Mouse (Mus musculus): ENCODE data around the gene Cacna1h. TPM values are rescaled to one million over a fixed set of nuclear protein-coding genes. Genes with fewer than 3 reads are reported as not detected.
A peak's percentile ranks its signal among the peaks of the same experiment; 100 is the strongest.

The Cacna1h gene
- polyA plus RNA-seq, 2 experiments: 6.9 to 58.0 TPM

DNA sequence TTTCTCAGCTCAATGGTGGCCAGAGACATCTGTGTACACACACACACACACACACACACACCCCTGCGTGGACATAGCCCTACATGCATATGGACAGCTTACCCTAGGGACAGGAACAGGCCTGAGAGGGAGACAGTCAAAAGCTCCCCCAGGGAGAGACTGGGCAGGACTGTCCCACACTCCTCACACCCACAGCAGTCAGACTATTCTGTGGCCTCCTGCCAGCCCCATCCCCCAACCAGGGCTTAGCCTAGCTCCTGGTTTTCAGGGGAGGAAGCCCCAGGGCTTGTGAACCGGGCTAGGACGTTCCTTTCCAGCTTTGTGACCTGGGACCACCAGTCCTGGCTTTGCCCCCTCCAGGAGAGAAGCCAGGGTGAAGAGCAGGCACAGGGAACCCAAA lies 17.4 kb downstream of the Cacna1h start:
- H3K4me2 ChIP-seq (replicated peaks; ENCODE audit: low read depth, low read length, severe bottlenecking): peak overlapping the region; percentile 34
- H3K4me3 ChIP-seq (replicated peaks; ENCODE audit: low read length): no peak overlapping the region
- TF ChIP-seq POLR2A (IDR thresholded peaks at IDR 0.05; ENCODE audit: borderline replicate concordance, extremely low read depth, insufficient read depth, insufficient read length): no peak
- H3K27me3 ChIP-seq (ENCODE audit: control insufficient read depth, insufficient read depth, low read length): no peaks in the 10 kb centered on the region
- 10% methylated on average over 3 of the region's 3 CpGs for WGBS
- DNase-seq (ENCODE audit: low spot score) (peak; percentile 52), ATAC-seq (ENCODE audit: low FRiP score, low read depth) (no peak)
- H3K9ac ChIP-seq (ENCODE audit: low read depth, low read length, severe bottlenecking): peak overlapping the region; percentile 34; the same call in 1 of the 2 replicates
- H3K27ac ChIP-seq (replicated peaks; ENCODE audit: low read depth, low read length): peak overlapping the region; percentile 79
- no peaks in the 10 kb centered on the region for H3K9me3 ChIP-seq (ENCODE audit: control insufficient read depth, low read length)
- H3K36me3 ChIP-seq (ENCODE audit: control insufficient read depth, insufficient read depth, low read length): no peaks in the 10 kb centered on the region; the same call in 1 of the 2 replicates
- peaks cover 69% of the 10 kb centered on the region for H3K4me1 ChIP-seq (ENCODE audit: control insufficient read depth, insufficient read depth, low read length)

DNA sequence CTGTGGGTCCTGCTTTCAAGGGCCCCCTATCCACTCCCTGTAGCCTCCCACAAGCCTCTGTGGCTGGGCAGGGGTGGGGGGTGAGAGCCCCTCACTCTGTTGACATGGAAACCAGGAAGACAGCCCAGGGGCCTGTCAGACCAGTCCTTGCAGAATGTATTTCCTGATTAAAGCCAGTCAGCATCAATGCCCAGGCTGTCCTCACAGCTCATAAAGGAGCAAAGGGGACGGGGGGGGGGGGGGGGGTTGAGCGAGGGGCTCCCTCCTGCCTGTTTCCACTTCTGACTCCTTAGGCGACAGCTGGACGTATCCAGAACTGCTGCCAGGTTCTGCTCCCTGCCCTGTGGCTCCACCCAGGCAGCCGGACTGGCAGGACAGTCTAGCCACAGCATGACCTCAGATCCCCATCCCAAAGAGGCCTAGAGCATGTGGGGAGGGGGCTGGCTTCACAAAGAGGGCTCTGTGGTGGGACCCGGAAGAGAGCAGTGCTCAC lies 18.1 kb downstream of the Cacna1h start:
- Histone ChIP-seq H3K27me3 (ENCODE audit: control insufficient read depth, insufficient read depth, low read length) (no peaks in the 10 kb centered on the region), H3K9ac (ENCODE audit: low read depth, low read length, severe bottlenecking) (peak overlapping the region; percentile 34), H3K4me2 (replicated peaks; ENCODE audit: low read depth, low read length, severe bottlenecking) (peak overlapping the region; percentile 34), H3K36me3 (ENCODE audit: control insufficient read depth, insufficient read depth, low read length) (no peaks in the 10 kb centered on the region; the same call in 1 of the 2 replicates), H3K4me1 (ENCODE audit: control insufficient read depth, insufficient read depth, low read length) (peaks cover 68% of the 10 kb centered on the region), H3K9me3 (ENCODE audit: control insufficient read depth, low read length) (no peaks in the 10 kb centered on the region), H3K4me3 (replicated peaks; ENCODE audit: low read length) (no peak overlapping the region), H3K27ac (replicated peaks; ENCODE audit: low read depth, low read length) (peak overlapping the region; percentile 79)
- DNase-seq (ENCODE audit: low spot score) (no peak), ATAC-seq (ENCODE audit: low FRiP score, low read depth) (peak; percentile 65)
- TF ChIP-seq POLR2A (IDR thresholded peaks at IDR 0.05; ENCODE audit: borderline replicate concordance, extremely low read depth, insufficient read depth, insufficient read length): no peak
- 3% methylated on average over 5 of the region's 6 CpGs for WGBS

DNA sequence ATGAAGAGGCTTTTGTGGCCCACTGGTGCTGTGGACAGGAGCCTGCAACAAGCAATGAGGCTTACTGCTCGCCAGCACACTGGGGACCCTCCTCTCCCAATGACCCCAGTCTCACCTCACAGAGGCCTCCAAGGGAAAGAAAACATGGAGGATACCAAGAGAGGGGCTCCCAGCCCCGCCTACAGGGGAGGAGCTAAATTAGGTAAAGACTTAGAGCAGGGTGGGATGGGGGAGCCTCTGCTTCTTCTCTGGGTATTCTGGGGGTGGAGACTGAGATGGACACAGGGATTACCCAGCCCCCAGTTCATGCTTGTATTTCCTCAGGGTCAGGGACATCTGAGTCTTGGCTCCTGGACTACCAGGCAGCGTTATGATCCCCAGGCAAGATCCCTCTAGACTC lies 18.7 kb downstream of the Cacna1h start:
- DNase-seq (ENCODE audit: low spot score): no peak
- H3K4me1 ChIP-seq (ENCODE audit: control insufficient read depth, insufficient read depth, low read length): peaks cover 67% of the 10 kb centered on the region

DNA sequence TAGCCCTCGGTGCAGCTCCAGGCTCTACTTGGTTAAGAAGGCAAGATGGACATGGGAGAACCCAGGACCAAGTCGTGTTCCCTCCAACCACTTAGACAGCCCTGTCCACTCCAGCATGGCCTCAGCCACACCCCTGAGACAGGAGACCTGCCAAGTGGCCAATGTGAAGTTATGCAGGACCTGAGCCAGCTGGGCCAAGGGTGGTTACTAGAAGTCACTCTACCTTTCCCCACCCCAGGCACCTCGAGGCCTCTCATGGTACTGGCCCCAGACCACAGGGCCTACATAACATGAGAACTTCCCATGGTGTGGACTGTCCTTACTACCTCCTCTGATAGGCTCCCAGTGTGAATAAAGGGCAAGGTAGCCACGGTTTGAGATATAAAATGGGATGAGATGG lies 19.4 kb downstream of the Cacna1h start:
- no peak overlapping the region for H3K4me2 ChIP-seq (replicated peaks; ENCODE audit: low read depth, low read length, severe bottlenecking)
- TF ChIP-seq POLR2A (IDR thresholded peaks at IDR 0.05; ENCODE audit: borderline replicate concordance, extremely low read depth, insufficient read depth, insufficient read length): no peak
- no peak for DNase-seq (ENCODE audit: low spot score)
- no peaks in the 10 kb centered on the region for H3K36me3 ChIP-seq (ENCODE audit: control insufficient read depth, insufficient read depth, low read length)
- WGBS: 63% methylated on average over 4 of the region's 4 CpGs
- no peak overlapping the region for H3K4me3 ChIP-seq (replicated peaks; ENCODE audit: low read length)
- H3K27me3 ChIP-seq (ENCODE audit: control insufficient read depth, insufficient read depth, low read length): no peaks in the 10 kb centered on the region
- H3K9ac ChIP-seq (ENCODE audit: low read depth, low read length, severe bottlenecking): no peak overlapping the region; the same call in 1 of the 2 replicates
- no peaks in the 10 kb centered on the region for H3K9me3 ChIP-seq (ENCODE audit: control insufficient read depth, low read length)
- ATAC-seq (ENCODE audit: low FRiP score, low read depth): no peak
- H3K4me1 ChIP-seq (ENCODE audit: control insufficient read depth, insufficient read depth, low read length): peaks cover 65% of the 10 kb centered on the region
- H3K27ac ChIP-seq (replicated peaks; ENCODE audit: low read depth, low read length): 0 out of 2 replicates have a peak overlapping the region, but pooled peaks have one; percentile 5

More for the DNA sequence above, 18.7 kb downstream of the Cacna1h start:
- Histone ChIP-seq H3K4me3 (replicated peaks; ENCODE audit: low read length) (no peak overlapping the region), H3K36me3 (ENCODE audit: control insufficient read depth, insufficient read depth, low read length) (no peaks in the 10 kb centered on the region), H3K27ac (replicated peaks; ENCODE audit: low read depth, low read length) (peak overlapping the region; percentile 79), H3K9ac (ENCODE audit: low read depth, low read length, severe bottlenecking) (no peak overlapping the region), H3K27me3 (ENCODE audit: control insufficient read depth, insufficient read depth, low read length) (no peaks in the 10 kb centered on the region), H3K4me2 (replicated peaks; ENCODE audit: low read depth, low read length, severe bottlenecking) (peak overlapping the region; percentile 11), H3K9me3 (ENCODE audit: control insufficient read depth, low read length) (no peaks in the 10 kb centered on the region)
- no peak for TF ChIP-seq POLR2A (IDR thresholded peaks at IDR 0.05; ENCODE audit: borderline replicate concordance, extremely low read depth, insufficient read depth, insufficient read length)
- ATAC-seq (ENCODE audit: low FRiP score, low read depth): no peak
- 25% methylated on average over 3 of the region's 3 CpGs for WGBS

DNA sequence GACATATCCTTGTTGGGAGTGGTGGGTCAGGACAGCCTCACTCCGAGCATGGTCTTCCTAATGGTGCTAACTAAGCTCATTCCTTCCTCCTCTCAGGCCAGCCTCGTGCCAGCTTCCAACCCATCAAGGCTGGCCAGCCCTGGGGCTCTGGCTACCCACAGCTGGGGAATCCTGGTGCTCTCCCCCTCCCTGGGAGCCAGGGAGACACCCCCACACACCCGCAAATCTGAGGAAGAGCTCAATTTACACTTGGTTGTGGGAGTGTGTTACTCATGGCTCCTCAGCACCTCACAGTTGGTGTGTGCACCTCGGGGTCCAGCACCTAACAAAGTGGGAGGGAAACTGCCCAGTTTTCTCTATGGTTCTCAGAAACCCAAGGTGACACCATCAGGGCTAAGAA lies 22.3 kb downstream of the Cacna1h start:
- Histone ChIP-seq H3K27ac (replicated peaks; ENCODE audit: low read depth, low read length) (peak overlapping the region; percentile 16; the same call in 1 of the 2 replicates), H3K27me3 (ENCODE audit: control insufficient read depth, insufficient read depth, low read length) (no peaks in the 10 kb centered on the region), H3K9me3 (ENCODE audit: control insufficient read depth, low read length) (no peaks in the 10 kb centered on the region), H3K9ac (ENCODE audit: low read depth, low read length, severe bottlenecking) (no peak overlapping the region), H3K4me1 (ENCODE audit: control insufficient read depth, insufficient read depth, low read length) (peaks cover 60% of the 10 kb centered on the region), H3K4me3 (replicated peaks; ENCODE audit: low read length) (no peak overlapping the region), H3K36me3 (ENCODE audit: control insufficient read depth, insufficient read depth, low read length) (no peaks in the 10 kb centered on the region), H3K4me2 (replicated peaks; ENCODE audit: low read depth, low read length, severe bottlenecking) (no peak overlapping the region)
- ATAC-seq (ENCODE audit: low FRiP score, low read depth) (no peak), DNase-seq (ENCODE audit: low spot score) (no peak)
- WGBS: 45% methylated on average over 4 of the region's 4 CpGs
- no peak for TF ChIP-seq POLR2A (IDR thresholded peaks at IDR 0.05; ENCODE audit: borderline replicate concordance, extremely low read depth, insufficient read depth, insufficient read length)
